Mouse (Mus musculus) cerebellum, adult 2 months (tissue): ENCODE measurements around the gene Uvrag.

ENCODE experiments used
- CTCF ChIP-seq: fragments of 200-500 bp; IDR thresholded peaks from 2 replicates; pipeline ENCODE4 v1.5.1; 2011; ENCODE audit warnings: low read depth, mild to moderate bottlenecking, control low read depth, low read length, moderate library complexity, borderline replicate concordance; ENCODE audit not compliant: insufficient read depth
- POLR2A ChIP-seq: fragments of 200-500 bp; IDR thresholded peaks from 2 replicates; pipeline ENCODE4 v1.6.1; 2011; ENCODE audit warnings: low read length, control low read depth, borderline replicate concordance; ENCODE audit not compliant: insufficient read depth

DNA sequence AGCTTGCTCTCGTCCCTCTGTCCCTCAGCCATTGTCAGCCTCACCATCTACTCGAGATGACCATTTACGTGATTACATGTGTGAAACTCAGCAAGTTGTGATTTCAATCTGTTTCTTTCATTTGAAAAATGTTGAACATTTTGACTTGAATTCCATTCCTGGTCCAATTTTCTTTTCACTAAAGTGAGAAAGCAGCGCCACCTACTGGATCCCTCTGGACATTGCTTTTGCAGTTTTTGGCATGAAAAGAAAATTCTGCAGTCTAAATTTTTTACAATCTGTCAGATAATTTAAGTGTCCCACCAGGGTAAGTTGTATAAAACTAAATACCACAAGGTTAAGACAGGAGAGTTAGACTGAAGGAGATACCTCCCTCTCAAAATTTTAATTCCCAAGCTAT lies 61.4 kb downstream of the Uvrag start:
- no peak for TF ChIP-seq POLR2A
- peak; percentile 31; the same call in 1 of the 2 replicates for TF ChIP-seq CTCF
